Mouse (Mus musculus) CH12.LX (cell line): ENCODE measurements around the gene Trim17. TPM values are rescaled to one million over a fixed set of nuclear protein-coding genes. Genes with fewer than 3 reads are reported as not detected.

ENCODE experiments used
- DNase-seq: peaks from one replicate; pipeline ENCODE4 v3.0.0-alpha.2; 2013; ENCODE audit errors: extremely low read depth
- H3K27ac ChIP-seq: 2 replicates; pipeline ENCODE4 v1.5.1; 2012; ENCODE audit warnings: low read depth, mild to moderate bottlenecking, control low read depth, moderate library complexity; ENCODE audit not compliant: insufficient read depth
- H3K27me3 ChIP-seq: replicated peaks from 2 replicates; pipeline ENCODE3; 2012; ENCODE audit warnings: inconsistent platforms
- H3K36me3 ChIP-seq, 2 experiments: replicated peaks in 1 of 2; 2 replicates each; pipeline versions ENCODE3 to v1.6.1; 2012; ENCODE audit warnings: inconsistent platforms in 1 of 2, low read length in 1 of 2, mild to moderate bottlenecking in 1 of 2, mixed read lengths in 1 of 2, moderate library complexity in 1 of 2; ENCODE audit not compliant: control insufficient read depth in 1 of 2, insufficient read depth in 1 of 2
- H3K4me1 ChIP-seq, 2 experiments: 2 replicates each; pipeline ENCODE4 v1.6.1; 2012; ENCODE audit warnings: inconsistent platforms in 1 of 2, moderate library complexity in 1 of 2; ENCODE audit not compliant: insufficient read depth in 2 of 2, control insufficient read depth in 1 of 2
- H3K4me2 ChIP-seq: 2 replicates; pipeline ENCODE4 v1.6.1; 2012; ENCODE audit warnings: low read depth, mild to moderate bottlenecking, control low read depth; ENCODE audit not compliant: poor library complexity, insufficient read depth, severe bottlenecking
- H3K4me3 ChIP-seq, 3 experiments: fragments of 150-350 bp in 1 of 3; sonication (generic) in 1 of 3; replicated peaks in 1 of 3; 2 replicates each; pipeline versions ENCODE3 to v1.5.1; 2011 to 2012; ENCODE audit warnings: low read depth in 2 of 3, low read length in 2 of 3, mild to moderate bottlenecking in 2 of 3, moderate library complexity in 2 of 3, control low read depth in 1 of 3, improper control_type of control experiment in 1 of 3, inconsistent platforms in 1 of 3, mixed read lengths in 1 of 3; ENCODE audit not compliant: poor library complexity in 1 of 3
- H3K79me2 ChIP-seq: replicated peaks from 2 replicates; pipeline ENCODE4 v1.6.1; 2012; ENCODE audit warnings: mild to moderate bottlenecking, moderate library complexity; ENCODE audit not compliant: control insufficient read depth, poor library complexity, insufficient read depth, severe bottlenecking; ENCODE audit errors: extremely low read depth
- H3K9ac ChIP-seq: 2 replicates; pipeline ENCODE4 v1.6.1; 2012; ENCODE audit warnings: low read depth, mild to moderate bottlenecking, control low read depth, moderate library complexity; ENCODE audit not compliant: insufficient read depth
- H3K9me3 ChIP-seq: replicated peaks from 2 replicates; pipeline ENCODE3; 2012; ENCODE audit warnings: low read length, inconsistent platforms, mixed read lengths
- BHLHE40 ChIP-seq: IDR thresholded peaks from 2 replicates; pipeline ENCODE4 v1.6.1; 2011; ENCODE audit warnings: mild to moderate bottlenecking, low read depth, low read length, improper control_type of control experiment
- CHD1 ChIP-seq: IDR thresholded peaks from 2 replicates; pipeline ENCODE4 v1.6.1; 2012; ENCODE audit warnings: low read depth, low read length, improper control_type of control experiment, inconsistent platforms
- EP300 ChIP-seq: IDR thresholded peaks from 2 replicates; pipeline ENCODE4 v1.6.1; 2011; ENCODE audit warnings: low read length, improper control_type of control experiment
- ETS1 ChIP-seq: conservative IDR thresholded peaks from 2 replicates; pipeline ENCODE4 v1.6.1; 2012; ENCODE audit warnings: low read depth, mild to moderate bottlenecking, inconsistent platforms, low read length, improper control_type of control experiment, moderate library complexity
- HCFC1 ChIP-seq: IDR thresholded peaks from 2 replicates; pipeline ENCODE4 v1.6.1; 2012; ENCODE audit warnings: low read depth, mild to moderate bottlenecking, inconsistent platforms, low read length, improper control_type of control experiment
- IRF4 ChIP-seq: IDR thresholded peaks from 2 replicates; pipeline ENCODE4 v1.6.1; 2014; ENCODE audit warnings: low read depth, mild to moderate bottlenecking, inconsistent platforms, low read length, improper control_type of control experiment
- JUND ChIP-seq: conservative IDR thresholded peaks from 2 replicates; pipeline ENCODE4 v1.6.1; 2011; ENCODE audit warnings: low read depth, low read length, improper control_type of control experiment
- KAT2A ChIP-seq: IDR thresholded peaks from 2 replicates; pipeline ENCODE4 v1.6.1; 2012; ENCODE audit warnings: low read length, improper control_type of control experiment, inconsistent platforms; ENCODE audit not compliant: insufficient replicate concordance
- MAFK ChIP-seq: IDR thresholded peaks from 2 replicates; pipeline ENCODE4 v1.6.1; 2011; ENCODE audit warnings: low read length, improper control_type of control experiment; ENCODE audit not compliant: insufficient replicate concordance
- MAX ChIP-seq: IDR thresholded peaks from 2 replicates; pipeline ENCODE4 v1.6.1; 2011; ENCODE audit warnings: low read length, improper control_type of control experiment
- MEF2A ChIP-seq: IDR thresholded peaks from 2 replicates; pipeline ENCODE4 v1.6.1; 2014; ENCODE audit warnings: low read depth, mild to moderate bottlenecking, inconsistent platforms, low read length, improper control_type of control experiment, borderline replicate concordance
- NELFE ChIP-seq: IDR thresholded peaks from 2 replicates; pipeline ENCODE4 v1.6.1; 2011; ENCODE audit warnings: low read depth, low read length, improper control_type of control experiment
- POLR2A ChIP-seq: IDR thresholded peaks from 2 replicates; pipeline ENCODE4 v1.6.1; 2011; ENCODE audit warnings: low read depth, mild to moderate bottlenecking, improper control_type of control experiment, low read length
- RCOR1 ChIP-seq: conservative IDR thresholded peaks from 2 replicates; pipeline ENCODE4 v1.6.1; 2012; ENCODE audit warnings: low read depth, mild to moderate bottlenecking, inconsistent platforms, low read length, improper control_type of control experiment
- SMC3 ChIP-seq: IDR thresholded peaks from 2 replicates; pipeline ENCODE4 v1.6.1; 2011; ENCODE audit warnings: low read depth, low read length, improper control_type of control experiment
- TCF12 ChIP-seq: IDR thresholded peaks from 2 replicates; pipeline ENCODE4 v1.6.1; 2014; ENCODE audit warnings: low read depth, mild to moderate bottlenecking, inconsistent platforms, low read length, improper control_type of control experiment
- UBTF ChIP-seq: IDR thresholded peaks from 2 replicates; pipeline ENCODE4 v1.6.1; 2012; ENCODE audit warnings: low read depth, mild to moderate bottlenecking, inconsistent platforms, low read length, improper control_type of control experiment, moderate library complexity
- USF1 ChIP-seq: IDR thresholded peaks from 2 replicates; pipeline ENCODE4 v1.6.1; 2014; ENCODE audit warnings: low read depth, mild to moderate bottlenecking, inconsistent platforms, low read length, improper control_type of control experiment
- USF2 ChIP-seq: conservative IDR thresholded peaks from 2 replicates; pipeline ENCODE4 v1.6.1; 2011; ENCODE audit warnings: low read depth, low read length, improper control_type of control experiment
- ZC3H11A ChIP-seq: IDR thresholded peaks from 2 replicates; pipeline ENCODE4 v1.6.1; 2012; ENCODE audit warnings: low read depth, mild to moderate bottlenecking, inconsistent platforms, low read length, improper control_type of control experiment
- ZKSCAN1 ChIP-seq: IDR thresholded peaks from 2 replicates; pipeline ENCODE4 v1.6.1; 2012; ENCODE audit warnings: low read depth, inconsistent platforms, low read length, improper control_type of control experiment, borderline replicate concordance
- ZMIZ1 ChIP-seq: IDR thresholded peaks from 2 replicates; pipeline ENCODE4 v1.6.1; 2012; ENCODE audit warnings: low read depth, mild to moderate bottlenecking, inconsistent platforms, low read length, improper control_type of control experiment
- ZNF384 ChIP-seq: IDR thresholded peaks from 2 replicates; pipeline ENCODE4 v1.6.1; 2012; ENCODE audit warnings: low read depth, low read length, improper control_type of control experiment, inconsistent platforms
- dilution Hi-C: fragments of 300-500 bp; cut with MboI; formaldehyde crosslinking; loops from 2 replicates; pipeline ENCODE4 v1.14.3; 2020; ENCODE audit warnings: low sequenced_read_pairs; ENCODE audit not compliant: extremely low pct_unique_long_range_greater_than_20kb, extremely low pct_ligation_motif_present
- in situ Hi-C: fragments of 300-500 bp; cut with MboI; formaldehyde crosslinking; loops from 3 replicates; pipeline ENCODE4 v1.14.3; 2019; ENCODE audit warnings: low sequenced_read_pairs, low pct_ligation_motif_present, low pct_unique_long_range_greater_than_20kb, mixed read lengths
- polyA plus RNA-seq: library from polyadenylated mRNA; unstranded; fragments of >175 nt; gene quantifications from 2 replicates; pipeline ENCODE4 v1.2.1, GENCODE M21; 2012; ENCODE audit warnings: low read depth; ENCODE audit not compliant: insufficient read length
- total RNA-seq, 2 experiments: library from RNA; depleted of rRNA; stranded (reverse); fragments of 300-350 nt in 1 of 2; fragments of >200 nt in 1 of 2; gene quantifications; 2 replicates each; pipeline ENCODE4 v1.2.3; 2012 to 2014

Gene Trim17
- total and polyA plus RNA-seq, 3 experiments: 0.47 to 0.49 TPM; not detected in 1

GRCm38 (mm10) chr11:58929641-58930040, 24.8 kb upstream of the Trim17 start:
- in situ Hi-C loops (no loop called here), dilution Hi-C loops (no loop called here)
- Histone ChIP-seq H3K4me3 (no peak overlapping the region), H3K27me3 (peaks cover 10% of the 10 kb centered on the region), H3K27ac (no peak overlapping the region), H3K36me3 (peaks cover 37 to 44% of the 10 kb centered on the region in 2 experiments), H3K79me2 (no peaks in the 10 kb centered on the region), H3K4me2 (no peak overlapping the region), H3K4me1 (peaks cover 0 to 4% of the 10 kb centered on the region in 2 experiments; a peak in 2 of 4 replicates), H3K9ac (no peak overlapping the region), H3K9me3 (no peaks in the 10 kb centered on the region)
- no peak for TF ChIP-seq TCF12
- no peak for TF ChIP-seq CHD1
- TF ChIP-seq ETS1: no peak
- TF ChIP-seq ZMIZ1: no peak
- no peak for TF ChIP-seq JUND
- TF ChIP-seq MEF2A: no peak
- TF ChIP-seq RCOR1: no peak
- no peak for TF ChIP-seq SMC3
- DNase-seq: no peak

GRCm38 (mm10) chr11:58930254-58930653, 24.2 kb upstream of the Trim17 start:
- dilution Hi-C loops: no loop called here
- DNase-seq: no peak
- Histone ChIP-seq H3K79me2 (no peaks in the 10 kb centered on the region), H3K27ac (no peak overlapping the region), H3K4me2 (no peak overlapping the region), H3K27me3 (peaks cover 5% of the 10 kb centered on the region), H3K9me3 (no peaks in the 10 kb centered on the region), H3K4me1 (peaks cover 0 to 4% of the 10 kb centered on the region in 2 experiments; a peak in 2 of 4 replicates), H3K9ac (no peak overlapping the region), H3K4me3 (no peak overlapping the region), H3K36me3 (peaks cover 41 to 48% of the 10 kb centered on the region in 2 experiments)
- in situ Hi-C loops: no loop called here
- TF ChIP-seq USF2: no peak
- TF ChIP-seq ZC3H11A: no peak
- no peak for TF ChIP-seq USF1
- TF ChIP-seq NELFE: no peak
- TF ChIP-seq ZKSCAN1: no peak
- TF ChIP-seq ETS1: no peak
- no peak for TF ChIP-seq ZMIZ1
- TF ChIP-seq TCF12: no peak
- TF ChIP-seq HCFC1: no peak
- no peak for TF ChIP-seq IRF4
- TF ChIP-seq BHLHE40: no peak
- no peak for TF ChIP-seq MAX
- no peak for TF ChIP-seq KAT2A
- no peak for TF ChIP-seq UBTF
- no peak for TF ChIP-seq MAFK
- no peak for TF ChIP-seq ZNF384
- no peak for TF ChIP-seq EP300
- TF ChIP-seq POLR2A: no peak
- TF ChIP-seq SMC3: no peak
